Mouse (Mus musculus): ENCODE measurements around the gene Sap18. TPM values are rescaled to one million over a fixed set of nuclear protein-coding genes. Genes with fewer than 3 reads are reported as not detected.
"Not testable (repeated sequence)": the region's sequence is repeated elsewhere in the genome, so short reads cannot be mapped to it uniquely, and the experiment has no call there.

The Sap18 gene
- polyA plus RNA-seq, 1 experiment from 2014 or later, result 24.3 TPM

GRCm38 (mm10) chr14:57810886-57811285, 12.9 kb downstream of the Sap18 start:
- Histone ChIP-seq H3K27me3 (ENCODE audit: control insufficient read depth, insufficient read depth, low read depth, low read length) (no peaks in the 10 kb centered on the region), H3K9ac (ENCODE audit: low read depth, low read length) (no peak overlapping the region), H3K36me3 (ENCODE audit: control insufficient read depth, insufficient read depth, low read length) (peaks cover 10% of the 10 kb centered on the region; the same call in 1 of the 2 replicates), H3K4me1 (ENCODE audit: control insufficient read depth, insufficient read depth, low read length) (no peaks in the 10 kb centered on the region), H3K9me3 (replicated peaks; ENCODE audit: control insufficient read depth, low read length, poor library complexity, severe bottlenecking) (no peaks in the 10 kb centered on the region), H3K4me3 (ENCODE audit: low read depth, low read length) (no peak overlapping the region), H3K4me2 (ENCODE audit: low read length) (no peak overlapping the region), H3K27ac (ENCODE audit: low read length) (no peak overlapping the region)
- WGBS, result 97% methylated on average over 2 of the region's 2 CpGs
- ATAC-seq, result no peak

GRCm38 (mm10) chr14:57811844-57812243, 13.9 kb downstream of the Sap18 start:
- Histone ChIP-seq H3K9me3 (replicated peaks; ENCODE audit: control insufficient read depth, low read length, poor library complexity, severe bottlenecking) (no peaks in the 10 kb centered on the region), H3K4me3 (ENCODE audit: low read depth, low read length) (no peak overlapping the region), H3K27ac (ENCODE audit: low read length) (no peak overlapping the region), H3K4me1 (ENCODE audit: control insufficient read depth, insufficient read depth, low read length) (no peaks in the 10 kb centered on the region), H3K9ac (ENCODE audit: low read depth, low read length) (no peak overlapping the region), H3K27me3 (ENCODE audit: control insufficient read depth, insufficient read depth, low read depth, low read length) (no peaks in the 10 kb centered on the region), H3K4me2 (ENCODE audit: low read length) (no peak overlapping the region), H3K36me3 (ENCODE audit: control insufficient read depth, insufficient read depth, low read length) (0 out of 2 replicates have a peak, but pooled peaks cover 3% of the 10 kb centered on the region)
- 96% methylated on average over 5 of the region's 5 CpGs for WGBS
- ATAC-seq, result no peak

GRCm38 (mm10) chr14:57820839-57821238, 22.9 kb downstream of the Sap18 start:
- no peak overlapping the region for H3K4me3 ChIP-seq (ENCODE audit: low read depth, low read length)
- no peak for ATAC-seq
- H3K9me3 ChIP-seq (replicated peaks; ENCODE audit: control insufficient read depth, low read length, poor library complexity, severe bottlenecking), result no peaks in the 10 kb centered on the region
- peaks cover 3% of the 10 kb centered on the region; the same call in 1 of the 2 replicates for H3K4me1 ChIP-seq (ENCODE audit: control insufficient read depth, insufficient read depth, low read length)
- H3K27me3 ChIP-seq (ENCODE audit: control insufficient read depth, insufficient read depth, low read depth, low read length), result no peaks in the 10 kb centered on the region
- no peak overlapping the region for H3K27ac ChIP-seq (ENCODE audit: low read length)
- H3K36me3 ChIP-seq (ENCODE audit: control insufficient read depth, insufficient read depth, low read length), result no peaks in the 10 kb centered on the region
- 92% methylated on average over 4 of the region's 4 CpGs for WGBS
- H3K4me2 ChIP-seq (ENCODE audit: low read length), result no peak overlapping the region
- H3K9ac ChIP-seq (ENCODE audit: low read depth, low read length), result no peak overlapping the region

- Histone ChIP-seq H3K9me3 (replicated peaks; ENCODE audit: control insufficient read depth, low read length, poor library complexity, severe bottlenecking) (no peaks in the 10 kb centered on the region), H3K4me2 (ENCODE audit: low read length) (peak within 1 kb of the TSS; percentile 79), H3K4me1 (ENCODE audit: control insufficient read depth, insufficient read depth, low read length) (peaks cover 17% of the 10 kb centered on the region), H3K4me3 (ENCODE audit: low read depth, low read length) (peak within 1 kb of the TSS; percentile 68), H3K27me3 (ENCODE audit: control insufficient read depth, insufficient read depth, low read depth, low read length) (no peaks in the 10 kb centered on the region), H3K36me3 (ENCODE audit: control insufficient read depth, insufficient read depth, low read length) (no peaks in the 10 kb centered on the region), H3K9ac (ENCODE audit: low read depth, low read length) (peak within 1 kb of the TSS; percentile 92), H3K27ac (ENCODE audit: low read length) (peak within 1 kb of the TSS; percentile 92)
- under 1% methylated on average over 93 of the region's 96 CpGs for WGBS
- peak; percentile 97 for ATAC-seq
These were observed 28.1 kb downstream of the Sap18 start, which contains the start of the genes Ska3 and Mrpl57 for GRCm38 (mm10) chr14:57825788-57826751. Gene Ska3 (minus strand): TSS chr14:57826185. Gene Mrpl57 (plus strand): TSS chr14:57826234.

GRCm38 (mm10) chr14:57827284-57827683, 29.3 kb downstream of the Sap18 start:
- Histone ChIP-seq H3K4me2 (ENCODE audit: low read length) (peak overlapping the region; percentile 79), H3K36me3 (ENCODE audit: control insufficient read depth, insufficient read depth, low read length) (no peaks in the 10 kb centered on the region), H3K4me3 (ENCODE audit: low read depth, low read length) (peak overlapping the region; percentile 68), H3K9me3 (replicated peaks; ENCODE audit: control insufficient read depth, low read length, poor library complexity, severe bottlenecking) (no peaks in the 10 kb centered on the region), H3K27me3 (ENCODE audit: control insufficient read depth, insufficient read depth, low read depth, low read length) (no peaks in the 10 kb centered on the region), H3K9ac (ENCODE audit: low read depth, low read length) (peak overlapping the region; percentile 92), H3K27ac (ENCODE audit: low read length) (no peak overlapping the region), H3K4me1 (ENCODE audit: control insufficient read depth, insufficient read depth, low read length) (peaks cover 17% of the 10 kb centered on the region)
- no peak for ATAC-seq
- 82% methylated on average over 1 of the region's 1 CpGs for WGBS

GRCm38 (mm10) chr14:57833526-57833925, 35.5 kb downstream of the Sap18 start:
- Histone ChIP-seq H3K4me2 (ENCODE audit: low read length) (no peak overlapping the region), H3K4me1 (ENCODE audit: control insufficient read depth, insufficient read depth, low read length) (no peaks in the 10 kb centered on the region), H3K9ac (ENCODE audit: low read depth, low read length) (no peak overlapping the region), H3K27ac (ENCODE audit: low read length) (no peak overlapping the region), H3K36me3 (ENCODE audit: control insufficient read depth, insufficient read depth, low read length) (peaks cover 11% of the 10 kb centered on the region), H3K9me3 (replicated peaks; ENCODE audit: control insufficient read depth, low read length, poor library complexity, severe bottlenecking) (no peaks in the 10 kb centered on the region), H3K27me3 (ENCODE audit: control insufficient read depth, insufficient read depth, low read depth, low read length) (no peaks in the 10 kb centered on the region), H3K4me3 (ENCODE audit: low read depth, low read length) (no peak overlapping the region)
- ATAC-seq, result no peak
- WGBS, result 92% methylated on average over 2 of the region's 2 CpGs

- H3K4me3 ChIP-seq (ENCODE audit: low read depth, low read length), result no peak overlapping the region
- no peak overlapping the region for H3K9ac ChIP-seq (ENCODE audit: low read depth, low read length)
- H3K27me3 ChIP-seq (ENCODE audit: control insufficient read depth, insufficient read depth, low read depth, low read length), result no peaks in the 10 kb centered on the region
- no peak overlapping the region for H3K27ac ChIP-seq (ENCODE audit: low read length)
- WGBS, result 91% methylated on average over 10 of the region's 10 CpGs
- peaks cover 21% of the 10 kb centered on the region for H3K36me3 ChIP-seq (ENCODE audit: control insufficient read depth, insufficient read depth, low read length)
- H3K4me1 ChIP-seq (ENCODE audit: control insufficient read depth, insufficient read depth, low read length), result no peaks in the 10 kb centered on the region
- H3K4me2 ChIP-seq (ENCODE audit: low read length), result no peak overlapping the region
- no peaks in the 10 kb centered on the region for H3K9me3 ChIP-seq (replicated peaks; ENCODE audit: control insufficient read depth, low read length, poor library complexity, severe bottlenecking)
- ATAC-seq, result no peak
These were observed 37.2 kb downstream of the Sap18 start for GRCm38 (mm10) chr14:57835157-57835556.

- ATAC-seq, result no peak
- WGBS, result 94% methylated on average over 3 of the region's 3 CpGs
- peaks cover 12% of the 10 kb centered on the region for H3K36me3 ChIP-seq (ENCODE audit: control insufficient read depth, insufficient read depth, low read length)
- no peak overlapping the region for H3K27ac ChIP-seq (ENCODE audit: low read length)
- H3K27me3 ChIP-seq (ENCODE audit: control insufficient read depth, insufficient read depth, low read depth, low read length), result no peaks in the 10 kb centered on the region
- no peak overlapping the region for H3K9ac ChIP-seq (ENCODE audit: low read depth, low read length)
- H3K9me3 ChIP-seq (replicated peaks; ENCODE audit: control insufficient read depth, low read length, poor library complexity, severe bottlenecking), result no peaks in the 10 kb centered on the region
- H3K4me2 ChIP-seq (ENCODE audit: low read length), result no peak overlapping the region
- no peaks in the 10 kb centered on the region for H3K4me1 ChIP-seq (ENCODE audit: control insufficient read depth, insufficient read depth, low read length)
- H3K4me3 ChIP-seq (ENCODE audit: low read depth, low read length), result no peak overlapping the region
These were observed 46.6 kb downstream of the Sap18 start for GRCm38 (mm10) chr14:57844535-57844934.

GRCm38 (mm10) chr14:57848061-57848460, 50.1 kb downstream of the Sap18 start:
- H3K4me2 ChIP-seq (ENCODE audit: low read length); H3K9ac ChIP-seq (ENCODE audit: low read depth, low read length); H3K27ac ChIP-seq (ENCODE audit: low read length); H3K9me3 ChIP-seq (replicated peaks; ENCODE audit: control insufficient read depth, low read length, poor library complexity, severe bottlenecking); H3K4me1 ChIP-seq (ENCODE audit: control insufficient read depth, insufficient read depth, low read length); H3K27me3 ChIP-seq (ENCODE audit: control insufficient read depth, insufficient read depth, low read depth, low read length); H3K4me3 ChIP-seq (ENCODE audit: low read depth, low read length); ATAC-seq: not testable (repeated sequence)
- 83% methylated on average over 5 of the region's 5 CpGs for WGBS
- peaks cover 11% of the 10 kb centered on the region; the same call in 1 of the 2 replicates for H3K36me3 ChIP-seq (ENCODE audit: control insufficient read depth, insufficient read depth, low read length)

All from midbrain, embryonic 16.5 days (tissue).